Mouse (Mus musculus): ENCODE results near the gene Lhfpl5. TPM values are rescaled to one million over a fixed set of nuclear protein-coding genes. Genes with fewer than 3 reads are reported as not detected.

Gene Lhfpl5
- total and polyA plus RNA-seq, 3 experiments = 0.08 TPM; not detected in 2

DNA sequence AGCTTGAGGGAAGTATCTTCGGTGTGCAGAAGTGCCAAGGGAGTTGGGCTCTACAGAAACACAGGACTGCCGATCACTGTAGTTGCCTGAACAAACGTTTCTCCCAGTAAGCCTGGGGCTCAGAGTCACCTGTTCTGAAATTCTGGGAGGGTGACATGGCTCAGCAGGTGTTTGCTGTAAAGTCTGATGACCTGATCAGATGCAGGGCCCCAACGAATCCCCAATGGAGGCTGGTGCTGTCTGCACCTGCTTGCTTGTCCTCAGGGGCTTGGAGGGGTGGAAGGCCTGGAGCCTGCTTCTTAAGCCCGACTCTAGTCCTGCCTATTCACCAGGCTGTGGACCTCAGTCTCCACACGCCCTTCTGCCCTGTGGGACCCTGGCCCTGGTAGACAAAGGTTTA lies 17.7 kb upstream of the Lhfpl5 start:
- no peak for TF ChIP-seq ZMIZ1 (IDR thresholded peaks at IDR 0.05; ENCODE audit: low read depth, low read length)
- TF ChIP-seq ELF1 (IDR thresholded peaks at IDR 0.05; ENCODE audit: low read depth, low read length) = no peak
- TF ChIP-seq SIN3A (IDR thresholded peaks at IDR 0.05; ENCODE audit: low read length) = no peak
- no peak for TF ChIP-seq MAFK (IDR thresholded peaks at IDR 0.05; ENCODE audit: insufficient replicate concordance, low read length)
- TF ChIP-seq BHLHE40 (IDR thresholded peaks at IDR 0.05; ENCODE audit: low read depth, low read length) = no peak
- no peak for TF ChIP-seq RAD21 (IDR thresholded peaks at IDR 0.05; ENCODE audit: low read depth, low read length)
- TF ChIP-seq JUN (IDR thresholded peaks at IDR 0.05; ENCODE audit: insufficient read depth, low read depth, low read length) = no peak
- TF ChIP-seq POLR2A (IDR thresholded peaks at IDR 0.05; ENCODE audit: low read depth, low read length) = no peak
- no peak for TF ChIP-seq IRF4 (IDR thresholded peaks at IDR 0.05; ENCODE audit: low read depth, low read length)
- TF ChIP-seq USF2 (conservative IDR thresholded peaks at IDR 0.05; ENCODE audit: low read depth, low read length) = no peak
- TF ChIP-seq GABPA (IDR thresholded peaks at IDR 0.05; ENCODE audit: insufficient replicate concordance, low read depth, low read length) = no peak
- TF ChIP-seq NRF1 (IDR thresholded peaks at IDR 0.05; ENCODE audit: low read depth, low read length) = no peak
- no peak for TF ChIP-seq POLR2AphosphoS2 (IDR thresholded peaks at IDR 0.05; ENCODE audit: low read depth, low read length)
- no peak for TF ChIP-seq CHD1 (IDR thresholded peaks at IDR 0.05; ENCODE audit: low read depth, low read length)
- TF ChIP-seq ZNF384 (IDR thresholded peaks at IDR 0.05; ENCODE audit: low read depth, low read length) = no peak
- no peak for TF ChIP-seq CTCF (conservative IDR thresholded peaks at IDR 0.05 in 1 of 2, IDR thresholded peaks at IDR 0.05 in 1 of 2; ENCODE audit: low read depth in 2 of 2, low read length in 2 of 2)
- TF ChIP-seq HCFC1 (IDR thresholded peaks at IDR 0.05; ENCODE audit: low read depth, low read length) = no peak
- no peak for TF ChIP-seq ETS1 (conservative IDR thresholded peaks at IDR 0.05; ENCODE audit: low read depth, low read length)
- in situ Hi-C loops (cut with MboI; ENCODE audit: low pct_ligation_motif_present, low pct_unique_long_range_greater_than_20kb, low sequenced_read_pairs) = no loop called here
- peaks cover 0 to 19% of the 10 kb centered on the region in 2 experiments; a peak in 2 of 4 replicates for H3K4me1 ChIP-seq (ENCODE audit: control insufficient read depth in 1 of 2, insufficient read depth in 2 of 2)
- no peak overlapping the region for H3K4me2 ChIP-seq (ENCODE audit: insufficient read depth, low read depth, poor library complexity, severe bottlenecking)
- H3K27ac ChIP-seq (ENCODE audit: insufficient read depth, low read depth) = no peak overlapping the region
- peaks cover 3% of the 10 kb centered on the region for H3K9me3 ChIP-seq (replicated peaks; ENCODE audit: low read length)
- H3K36me3 ChIP-seq (replicated peaks in 1 of 2; ENCODE audit: control insufficient read depth in 1 of 2, insufficient read depth in 1 of 2, low read length in 1 of 2) = no peaks in the 10 kb centered on the region
- H3K4me3 ChIP-seq (replicated peaks in 1 of 3; ENCODE audit: low read depth in 2 of 3, low read length in 2 of 3, poor library complexity in 1 of 3) = no peak overlapping the region
- no peak overlapping the region for H3K9ac ChIP-seq (ENCODE audit: insufficient read depth, low read depth)
- H3K27me3 ChIP-seq (replicated peaks) = peaks cover 25% of the 10 kb centered on the region
- dilution Hi-C loops (cut with MboI; ENCODE audit: extremely low pct_ligation_motif_present, extremely low pct_unique_long_range_greater_than_20kb, low sequenced_read_pairs) = no loop called here
- H3K79me2 ChIP-seq (replicated peaks; ENCODE audit: control insufficient read depth, extremely low read depth, insufficient read depth, poor library complexity, severe bottlenecking) = no peaks in the 10 kb centered on the region
- DNase-seq (ENCODE audit: extremely low read depth) = no peak

DNA sequence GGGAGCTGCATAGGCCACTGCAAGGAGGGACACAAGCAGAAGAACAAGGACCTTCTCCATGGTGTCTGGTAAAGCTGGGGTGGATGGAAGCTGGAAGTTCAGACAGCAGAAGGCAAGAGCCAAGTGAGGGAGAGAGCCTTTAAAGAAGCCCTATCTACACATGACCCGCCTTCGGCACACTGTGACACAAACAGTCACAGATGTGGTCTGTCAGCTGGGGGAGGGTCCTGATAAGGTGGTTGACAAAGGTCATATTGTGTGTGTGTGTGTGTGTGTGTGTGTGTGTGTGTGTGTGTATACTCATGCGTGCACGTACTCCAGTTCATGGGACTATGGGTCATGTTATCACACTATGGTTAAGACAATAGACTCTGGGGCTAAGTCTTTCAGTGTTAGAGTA lies 14.8 kb upstream of the Lhfpl5 start, which contains the start of gene Clps:
Clps (minus strand) TSS at position 169 of the 400 bp plus-strand sequence.
- Histone ChIP-seq H3K79me2 (replicated peaks; ENCODE audit: control insufficient read depth, extremely low read depth, insufficient read depth, poor library complexity, severe bottlenecking) (no peaks in the 10 kb centered on the region), H3K9ac (ENCODE audit: insufficient read depth, low read depth) (no peak within 1 kb of the TSS), H3K36me3 (replicated peaks in 1 of 2; ENCODE audit: control insufficient read depth in 1 of 2, insufficient read depth in 1 of 2, low read length in 1 of 2) (no peaks in the 10 kb centered on the region), H3K27ac (ENCODE audit: insufficient read depth, low read depth) (no peak within 1 kb of the TSS), H3K27me3 (replicated peaks) (peaks cover 25% of the 10 kb centered on the region), H3K4me1 (ENCODE audit: control insufficient read depth in 1 of 2, insufficient read depth in 2 of 2) (peaks cover 0 to 16% of the 10 kb centered on the region in 2 experiments; a peak in 2 of 4 replicates), H3K4me2 (ENCODE audit: insufficient read depth, low read depth, poor library complexity, severe bottlenecking) (no peak within 1 kb of the TSS), H3K4me3 (replicated peaks in 1 of 3; ENCODE audit: low read depth in 2 of 3, low read length in 2 of 3, poor library complexity in 1 of 3) (no peak within 1 kb of the TSS), H3K9me3 (replicated peaks; ENCODE audit: low read length) (peaks cover 3% of the 10 kb centered on the region)
- no peak for TF ChIP-seq ETS1 (conservative IDR thresholded peaks at IDR 0.05; ENCODE audit: low read depth, low read length)
- TF ChIP-seq TCF12 (IDR thresholded peaks at IDR 0.05; ENCODE audit: low read depth, low read length) = no peak
- TF ChIP-seq E2F4 (IDR thresholded peaks at IDR 0.05; ENCODE audit: insufficient replicate concordance, low read depth, low read length) = no peak
- TF ChIP-seq ZC3H11A (IDR thresholded peaks at IDR 0.05; ENCODE audit: low read depth, low read length) = no peak
- no peak for TF ChIP-seq ELF1 (IDR thresholded peaks at IDR 0.05; ENCODE audit: low read depth, low read length)
- TF ChIP-seq BHLHE40 (IDR thresholded peaks at IDR 0.05; ENCODE audit: low read depth, low read length) = no peak
- dilution Hi-C loops (cut with MboI; ENCODE audit: extremely low pct_ligation_motif_present, extremely low pct_unique_long_range_greater_than_20kb, low sequenced_read_pairs) (no loop called here), in situ Hi-C loops (cut with MboI; ENCODE audit: low pct_ligation_motif_present, low pct_unique_long_range_greater_than_20kb, low sequenced_read_pairs) (no loop called here)
- DNase-seq (ENCODE audit: extremely low read depth) = no peak

Measured in CH12.LX (cell line).